21 mouse cellular contexts compared by ENCODE assay signal in the genomic region with DNA sequence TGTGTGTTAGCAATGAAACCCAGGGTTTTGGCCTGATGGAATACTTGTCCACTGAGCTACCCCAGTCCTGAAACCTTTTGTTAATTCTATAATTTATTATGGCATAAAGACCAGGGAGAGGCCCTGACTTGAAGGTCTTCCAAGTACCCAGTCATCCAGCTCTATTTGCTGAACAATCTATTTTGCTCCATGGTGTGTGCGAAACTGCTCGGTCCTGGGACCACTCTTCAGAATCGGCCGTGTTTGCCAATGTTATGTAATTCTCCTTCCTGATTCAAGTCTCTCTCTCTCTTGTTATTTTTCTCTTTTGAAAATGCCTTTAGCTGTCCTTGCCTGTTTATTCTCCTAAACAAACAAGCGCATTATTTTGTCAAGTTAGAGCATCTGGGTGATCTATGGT.
DNase-seq lines count a peak whose midpoint lies in the region; ATAC-seq and TF ChIP-seq lines count a peak whose summit lies in the region.
"Had no signal": no experiment of that assay in that cellular context is flagged by ENCODE, and none has a peak within 500 bp of the region (broad histone marks: within the 10 kb centered on the region; RNA-seq: fewer than 3 reads in every experiment).

No protein-coding gene starts in this region.

- H3K36me3 ChIP-seq in stomach, embryonic 14.5 days (ENCODE audit: control insufficient read depth, insufficient read depth, low read length): no peaks in the 10 kb centered on the region
- H3K36me3 ChIP-seq: embryonic facial prominence, embryonic 10.5 days; G1E; heart, embryonic 12.5 days; hindbrain, embryonic 10.5 days had no signal

- peak overlapping the region; percentile 0; the same call in 1 of the 2 replicates for H3K27ac ChIP-seq in stomach, embryonic 14.5 days (ENCODE audit: low read length)
- H3K27ac ChIP-seq: embryonic facial prominence, embryonic 10.5 days; forebrain, embryonic 13.5 days; gastrocnemius, adult 2 months; hindbrain, embryonic 10.5 days; hindbrain, embryonic 14.5 days had no signal

- H3K4me2 ChIP-seq in stomach, embryonic 14.5 days (replicated peaks; ENCODE audit: low read depth, low read length): no peak overlapping the region
- H3K4me2 ChIP-seq: forebrain, embryonic 13.5 days; heart, embryonic 12.5 days; hindbrain, embryonic 14.5 days had no signal

- 57% methylated on average over 5 of the region's 5 CpGs for WGBS in lung, adult 2 months
- WGBS in stomach, embryonic 14.5 days: 57% methylated on average over 5 of the region's 5 CpGs

- no peak overlapping the region for H3K9ac ChIP-seq in stomach, embryonic 14.5 days (replicated peaks; ENCODE audit: low read depth, low read length)
- H3K9ac ChIP-seq: forebrain, embryonic 13.5 days; forebrain, postnatal 0 days; heart, embryonic 12.5 days; hindbrain, embryonic 14.5 days had no signal

- peaks cover 7% of the 10 kb centered on the region; the same call in 1 of the 2 replicates for H3K4me1 ChIP-seq in lung, adult 2 months (ENCODE audit: control insufficient read depth, insufficient read depth, low read length)
- H3K4me1 ChIP-seq in stomach, embryonic 14.5 days (ENCODE audit: control insufficient read depth, insufficient read depth, low read length): 0 out of 2 replicates have a peak, but pooled peaks cover 3% of the 10 kb centered on the region
- H3K4me1 ChIP-seq: forebrain, embryonic 13.5 days; heart, embryonic 12.5 days; hindbrain, embryonic 10.5 days had no signal

- no peaks in the 10 kb centered on the region for H3K9me3 ChIP-seq in stomach, embryonic 14.5 days (ENCODE audit: control insufficient read depth, low read depth, low read length)
- H3K9me3 ChIP-seq: embryonic facial prominence, embryonic 10.5 days; forebrain, embryonic 13.5 days; G1E; heart, embryonic 12.5 days; hindbrain, embryonic 10.5 days had no signal

- ATAC-seq in stomach, embryonic 14.5 days (ENCODE audit: insufficient number of reproducible peaks, insufficient read depth, low FRiP score, low read depth): no peak
- ATAC-seq: CD4-positive, CD25-positive, alpha-beta regulatory T cell, adult 4 months; forebrain, embryonic 13.5 days; forebrain, postnatal 0 days had no signal

- no peak for TF ChIP-seq POLR2A in lung, adult 2 months (IDR thresholded peaks at IDR 0.05; ENCODE audit: borderline replicate concordance, extremely low read depth, low read depth, low read length)

- TF ChIP-seq CTCF in lung, adult 2 months (IDR thresholded peaks at IDR 0.05; ENCODE audit: insufficient read depth, low read length): no peak

- no peaks in the 10 kb centered on the region for H3K27me3 ChIP-seq in stomach, embryonic 14.5 days (ENCODE audit: control insufficient read depth, insufficient read depth, low read length)
- H3K27me3 ChIP-seq: forebrain, embryonic 13.5 days had no signal

- no peak overlapping the region for H3K4me3 ChIP-seq in lung, adult 2 months (replicated peaks; ENCODE audit: extremely low read depth, low read depth, low read length)
- H3K4me3 ChIP-seq in stomach, embryonic 14.5 days (ENCODE audit: low read depth, low read length): no peak overlapping the region
- H3K4me3 ChIP-seq: embryonic facial prominence, embryonic 10.5 days; forebrain, embryonic 13.5 days; gastrocnemius, adult 2 months; heart, embryonic 12.5 days; hindbrain, embryonic 10.5 days had no signal

- DNase-seq in adrenal gland, adult 2 months: peak; percentile 10
- no peak for DNase-seq in adrenal gland, postnatal 4 days (ENCODE audit: low spot score in 2 of 2)
- peak; percentile 63 to 80 for DNase-seq in lung, adult 18-20 months
- no peak for DNase-seq in lung, adult 2 months
- DNase-seq in cerebellum, adult 9-10 months: no peak
- DNase-seq in spleen, adult 12 weeks (ENCODE audit: low spot score): no peak
- DNase-seq: B cell, adult 2 months; cerebellum, adult 11-12 months; cerebellum, adult 9-11 months; cerebellum, postnatal 36 days; forebrain, postnatal 0 days; gastrocnemius, adult 2 months; gastrocnemius, postnatal 25 days had no signal

Comparison
In these comparisons a context has a peak if more than half of its experiments do, and no peak if none do; other contexts are left out.
1. DNase-seq: peak in adrenal gland, adult 2 months (single experiment) and lung, adult 18-20 months (2 of 2); none in adrenal gland, postnatal 4 days (0 of 2), lung, adult 2 months (single experiment), cerebellum, adult 9-10 months (single experiment) and spleen, adult 12 weeks (single experiment).